Mouse (Mus musculus) spleen, embryonic (tissue): Measurements from ENCODE around the gene Ptch1.

Source experiments
- CTCF ChIA-PET: fragments of 350-600 bp; sonication (Branson Sonifier 250); formaldehyde crosslinking; loops from one replicate; lab custom pipeline; 2022; lab: Charles Lee

The Ptch1 gene

GRCm38 (mm10) chr13:63563781-63564625, 9.4 kb downstream of the Ptch1 start:
- CTCF ChIA-PET = no interaction called here

GRCm38 (mm10) chr13:63562972-63563780, 10.2 kb downstream of the Ptch1 start:
- CTCF ChIA-PET = no interaction called here

GRCm38 (mm10) chr13:63562141-63562971, 11.0 kb downstream of the Ptch1 start:
- CTCF ChIA-PET = interaction anchor here (0.7 to 0.8 kb wide), 2 partner anchors 289 to 544 kb away, joined by 4 to 8 read pairs; no protein-coding TSS in a partner anchor

GRCm38 (mm10) chr13:63558297-63558890, 15.0 kb downstream of the Ptch1 start:
- CTCF ChIA-PET = no interaction called here

GRCm38 (mm10) chr13:63556431-63556830, 17.0 kb downstream of the Ptch1 start:
- CTCF ChIA-PET = no interaction called here

- CTCF ChIA-PET = no interaction called here
These were observed 17.5 kb downstream of the Ptch1 start for GRCm38 (mm10) chr13:63555885-63556284.

GRCm38 (mm10) chr13:63554569-63554968, 18.8 kb downstream of the Ptch1 start:
- CTCF ChIA-PET = no interaction called here

- CTCF ChIA-PET = interaction anchor here (0.7 kb wide), 1 partner anchor 21 kb away, joined by 3 read pairs; no protein-coding TSS in a partner anchor
These were observed 20.0 kb downstream of the Ptch1 start for GRCm38 (mm10) chr13:63553436-63553835.

- CTCF ChIA-PET = interaction anchor here (0.6 kb wide), 1 partner anchor 213 kb away, joined by 3 read pairs; no protein-coding TSS in a partner anchor
These were observed 21.0 kb downstream of the Ptch1 start for GRCm38 (mm10) chr13:63552291-63552932.

- CTCF ChIA-PET = interaction anchor here (0.6 kb wide), 1 partner anchor 214 kb away, joined by 3 read pairs; no protein-coding TSS in a partner anchor
These were observed 21.7 kb downstream of the Ptch1 start for GRCm38 (mm10) chr13:63551552-63552290.

- CTCF ChIA-PET = no interaction called here
These were observed 23.0 kb downstream of the Ptch1 start for GRCm38 (mm10) chr13:63550367-63550766.

- CTCF ChIA-PET = no interaction called here
These were observed 24.2 kb downstream of the Ptch1 start for GRCm38 (mm10) chr13:63549210-63549609.

GRCm38 (mm10) chr13:63548571-63548970, 24.8 kb downstream of the Ptch1 start:
- CTCF ChIA-PET = no interaction called here

GRCm38 (mm10) chr13:63545291-63545690, 28.1 kb downstream of the Ptch1 start:
- CTCF ChIA-PET = no interaction called here

- CTCF ChIA-PET = no interaction called here
These were observed 28.5 kb downstream of the Ptch1 start for GRCm38 (mm10) chr13:63544967-63545253.

- CTCF ChIA-PET = no interaction called here
These were observed 29.1 kb downstream of the Ptch1 start for GRCm38 (mm10) chr13:63544119-63544966.

GRCm38 (mm10) chr13:63543459-63543858, 29.9 kb downstream of the Ptch1 start:
- CTCF ChIA-PET = no interaction called here

- CTCF ChIA-PET = no interaction called here
These were observed 30.5 kb downstream of the Ptch1 start for GRCm38 (mm10) chr13:63542796-63543384.

- CTCF ChIA-PET = interaction anchor here (0.6 to 0.7 kb wide), 2 partner anchors 9 to 324 kb away, joined by 11 to 15 read pairs; no protein-coding TSS in a partner anchor
These were observed 31.9 kb downstream of the Ptch1 start for GRCm38 (mm10) chr13:63541510-63541909.
